Mouse (Mus musculus) hindbrain, embryonic 16.5 days (tissue): ENCODE results near the gene Gm20498. TPM values are rescaled to one million over a fixed set of nuclear protein-coding genes. Genes with fewer than 3 reads are reported as not detected.
"Not testable (repeated sequence)": the region's sequence is repeated elsewhere in the genome, so short reads cannot be mapped to it uniquely, and the experiment has no call there.

Experiments used
- ATAC-seq: fragments of 200-750 bp; cut with Nextera tagmentation; 2 replicates; pipeline ENCODE4 v1.8.0; 2017; ENCODE audit warnings: moderate TSS enrichment, moderate library complexity
- H3K27ac ChIP-seq: fragments of 300-500 bp; sonication (generic); 2 replicates; pipeline ENCODE4 v1.5.1; 2014; ENCODE audit warnings: low read depth, mild to moderate bottlenecking, control low read depth, low read length, moderate library complexity
- H3K27me3 ChIP-seq: fragments of 300-500 bp; sonication (generic); replicated peaks from 2 replicates; pipeline ENCODE4 v1.6.1; 2014; ENCODE audit warnings: low read length; ENCODE audit not compliant: control insufficient read depth, insufficient read depth
- H3K36me3 ChIP-seq: fragments of 300-500 bp; sonication (generic); 2 replicates; pipeline ENCODE4 v1.6.1; 2014; ENCODE audit warnings: mild to moderate bottlenecking, low read length, moderate library complexity, mixed read lengths; ENCODE audit not compliant: control insufficient read depth, insufficient read depth
- H3K4me1 ChIP-seq: fragments of 300-500 bp; sonication (generic); 2 replicates; pipeline ENCODE4 v1.6.1; 2014; ENCODE audit warnings: low read depth, low read length; ENCODE audit not compliant: control insufficient read depth, insufficient read depth
- H3K4me2 ChIP-seq: fragments of 300-500 bp; sonication (generic); 2 replicates; pipeline ENCODE4 v1.6.1; 2014; ENCODE audit warnings: mild to moderate bottlenecking, low read length, control low read depth, moderate library complexity
- H3K4me3 ChIP-seq: fragments of 300-500 bp; sonication (generic); 2 replicates; pipeline ENCODE4 v1.5.1; 2014; ENCODE audit warnings: mild to moderate bottlenecking, low read length, control low read depth, moderate library complexity
- H3K9ac ChIP-seq: fragments of 300-500 bp; sonication (generic); 2 replicates; pipeline ENCODE4 v1.6.1; 2014; ENCODE audit warnings: low read depth, mild to moderate bottlenecking, control low read depth, low read length, moderate library complexity
- H3K9me3 ChIP-seq: fragments of 300-500 bp; sonication (generic); 2 replicates; pipeline ENCODE4 v1.6.1; 2014; ENCODE audit warnings: mild to moderate bottlenecking, low read length, moderate library complexity; ENCODE audit not compliant: control insufficient read depth
- WGBS: fragments of 180-500 bp; shearing (Covaris S2); extraction: QIAGEN DNeasy Blood & Tissue Kit; methylation state at CpG from one replicate; pipeline ENCODE4 v1.1.7; 2014; 5-methylcytosine and 5-hydroxymethylcytosine counted together
- polyA plus RNA-seq: library from polyadenylated mRNA; unstranded; fragments of >200 nt; fragmentation: Nextera tagmentation; extraction: Ambion mirVana; gene quantifications from 2 replicates; pipeline ENCODE4 v1.2.1, GENCODE M21; 2015

Gene Gm20498
- 42.5 and 44.7 TPM in 2 replicates for polyA plus RNA-seq

DNA sequence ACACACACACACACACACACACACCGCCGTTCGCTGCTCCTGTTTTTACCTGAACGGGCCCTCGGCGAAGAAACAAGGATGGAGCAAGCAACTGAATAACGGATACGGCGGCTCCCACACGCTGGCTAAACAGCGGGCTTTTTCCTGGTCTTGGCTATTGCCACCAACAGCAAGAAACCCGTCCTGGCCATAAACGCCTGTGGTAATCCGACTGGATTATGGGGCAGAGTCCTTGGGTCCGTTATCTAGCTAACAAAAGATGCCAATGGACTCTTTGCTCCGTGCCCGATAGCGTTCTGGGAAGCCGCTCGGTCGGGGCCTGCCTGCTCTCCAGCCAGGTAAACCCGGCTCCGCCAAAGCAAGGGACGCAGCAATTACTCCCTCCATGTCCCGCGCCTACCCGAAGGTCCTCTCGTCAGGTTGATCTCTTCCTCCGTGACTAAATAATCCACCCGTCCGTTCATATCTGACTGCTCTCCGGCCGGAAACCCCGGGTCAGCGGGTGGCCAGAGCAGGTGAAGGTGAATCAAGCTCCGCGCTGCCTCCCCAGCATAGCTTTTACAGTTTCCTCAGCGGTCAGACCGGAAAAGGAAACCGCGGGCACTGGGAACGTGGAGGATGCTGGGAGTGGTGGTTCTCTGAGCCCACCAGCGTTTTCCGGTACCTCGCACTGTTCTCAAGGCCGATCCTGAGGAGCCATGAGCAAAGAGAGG, at the start of gene Gm20498, which contains the start of gene Synj2bp:
Gene Gm20498, minus strand, starts transcription at position 590 of the 713 bp plus-strand sequence.
Gene Synj2bp, minus strand, starts transcription at position 596 of the 713 bp plus-strand sequence.
- peak within 1 kb of the TSS; percentile 90 for H3K4me3 ChIP-seq
- no peaks in the 10 kb centered on the region for H3K27me3 ChIP-seq
- peak within 1 kb of the TSS; percentile 71 for H3K4me2 ChIP-seq
- peak within 1 kb of the TSS; percentile 90 for H3K9ac ChIP-seq
- no peaks in the 10 kb centered on the region for H3K36me3 ChIP-seq
- no peaks in the 10 kb centered on the region for H3K9me3 ChIP-seq
- H3K27ac ChIP-seq, result peak within 1 kb of the TSS; percentile 86
- under 1% methylated on average over 46 of the region's 46 CpGs for WGBS
- peak; percentile 97 for ATAC-seq
- peaks cover 12% of the 10 kb centered on the region for H3K4me1 ChIP-seq

GRCm38 (mm10) chr12:81568374-81568773, 35.7 kb upstream of the Gm20498 start, which contains the start of gene Adam21:
Gene Adam21, minus strand, starts transcription at chr12:81568474.
- Histone ChIP-seq H3K4me1 (no peaks in the 10 kb centered on the region), H3K27ac (no peak within 1 kb of the TSS), H3K27me3 (no peaks in the 10 kb centered on the region), H3K9me3 (no peaks in the 10 kb centered on the region), H3K4me2 (no peak within 1 kb of the TSS), H3K36me3 (peaks cover 9% of the 10 kb centered on the region; the same call in 1 of the 2 replicates), H3K9ac (no peak within 1 kb of the TSS), H3K4me3 (no peak within 1 kb of the TSS)
- WGBS, result 88% methylated on average over 1 of the region's 1 CpGs
- no peak for ATAC-seq

- ATAC-seq, result no peak
- no peak overlapping the region for H3K27ac ChIP-seq
- no peak overlapping the region for H3K9ac ChIP-seq
- 77% methylated on average over 5 of the region's 5 CpGs for WGBS
- no peaks in the 10 kb centered on the region for H3K9me3 ChIP-seq
- H3K4me1 ChIP-seq, result no peaks in the 10 kb centered on the region
- peaks cover 8% of the 10 kb centered on the region; the same call in 1 of the 2 replicates for H3K36me3 ChIP-seq
- H3K27me3 ChIP-seq, result no peaks in the 10 kb centered on the region
- no peak overlapping the region for H3K4me2 ChIP-seq
- H3K4me3 ChIP-seq, result no peak overlapping the region
Measured at GRCm38 (mm10) chr12:81567931-81568330, 35.2 kb upstream of the Gm20498 start.

- ATAC-seq, result no peak
- Histone ChIP-seq H3K27ac (no peak overlapping the region), H3K9me3 (no peaks in the 10 kb centered on the region), H3K36me3 (0 out of 2 replicates have a peak, but pooled peaks cover 2% of the 10 kb centered on the region), H3K4me3 (no peak overlapping the region), H3K4me1 (no peaks in the 10 kb centered on the region), H3K27me3 (no peaks in the 10 kb centered on the region), H3K9ac (no peak overlapping the region), H3K4me2 (no peak overlapping the region)
- 98% methylated on average over 3 of the region's 3 CpGs for WGBS
Measured at GRCm38 (mm10) chr12:81564173-81564572, 31.5 kb upstream of the Gm20498 start.

- no peak overlapping the region for H3K4me3 ChIP-seq
- 85% methylated on average over 3 of the region's 3 CpGs for WGBS
- no peak overlapping the region for H3K4me2 ChIP-seq
- H3K4me1 ChIP-seq, result no peaks in the 10 kb centered on the region
- H3K36me3 ChIP-seq, result no peaks in the 10 kb centered on the region
- no peak overlapping the region for H3K9ac ChIP-seq
- no peaks in the 10 kb centered on the region for H3K9me3 ChIP-seq
- H3K27me3 ChIP-seq, result no peaks in the 10 kb centered on the region
- no peak for ATAC-seq
- no peak overlapping the region for H3K27ac ChIP-seq
Measured at GRCm38 (mm10) chr12:81549286-81549685, 16.6 kb upstream of the Gm20498 start.

DNA sequence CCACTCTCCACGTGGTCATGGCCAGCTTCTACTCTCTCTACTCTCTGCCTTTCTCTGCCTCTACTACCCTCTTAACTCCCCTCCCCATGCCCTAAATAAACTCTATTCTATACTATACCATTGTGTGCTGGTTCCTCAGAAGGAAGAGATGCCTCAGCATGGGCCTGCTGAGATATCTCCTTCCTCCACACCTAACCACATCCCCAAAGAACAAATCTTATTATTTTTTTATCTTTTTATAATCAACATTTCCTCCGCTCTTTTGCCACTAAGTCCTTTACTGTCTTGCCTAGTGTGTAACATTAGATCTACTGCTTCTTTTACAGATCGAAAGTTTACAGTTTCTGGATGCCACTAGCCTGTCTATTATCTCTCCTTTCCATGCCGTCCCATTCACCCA, 14.5 kb upstream of the Gm20498 start:
- ATAC-seq, result no peak
- 67% methylated on average over 4 of the region's 4 CpGs for WGBS
- Histone ChIP-seq H3K36me3 (no peaks in the 10 kb centered on the region), H3K4me1 (no peaks in the 10 kb centered on the region), H3K9ac (no peak overlapping the region), H3K9me3 (no peaks in the 10 kb centered on the region), H3K27me3 (no peaks in the 10 kb centered on the region), H3K4me2 (no peak overlapping the region), H3K4me3 (no peak overlapping the region), H3K27ac (no peak overlapping the region)

- Histone ChIP-seq H3K4me3 (peak overlapping the region; percentile 90), H3K4me2 (peak overlapping the region; percentile 71), H3K9ac (peak overlapping the region; percentile 90), H3K27ac (peak overlapping the region; percentile 86), H3K36me3 (no peaks in the 10 kb centered on the region), H3K27me3 (no peaks in the 10 kb centered on the region), H3K9me3 (no peaks in the 10 kb centered on the region), H3K4me1 (peaks cover 12% of the 10 kb centered on the region)
- ATAC-seq, result no peak; the same call in 1 of the 2 replicates
- 28% methylated on average over 4 of the region's 4 CpGs for WGBS
Measured at GRCm38 (mm10) chr12:81533029-81533419, 319 bp upstream of the Gm20498 start.

DNA sequence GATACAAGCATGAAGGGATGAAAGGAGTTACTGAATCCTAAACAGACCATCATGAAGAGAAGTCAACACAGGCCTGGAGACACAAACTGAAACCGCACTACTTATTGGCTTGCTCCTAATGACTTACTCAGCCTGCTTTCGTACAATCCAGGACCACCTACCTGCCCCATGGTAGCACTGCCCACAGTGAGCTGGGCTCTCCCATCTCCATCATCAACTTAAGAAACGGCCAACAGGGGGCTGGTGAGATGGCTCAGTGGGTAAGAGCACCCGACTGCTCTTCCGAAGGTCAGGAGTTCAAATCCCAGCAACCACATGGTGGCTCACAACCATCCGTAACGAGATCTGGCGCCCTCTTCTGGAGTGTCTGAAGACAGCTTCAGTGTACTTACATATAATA, 2.1 kb downstream of the Gm20498 start:
- H3K9me3 ChIP-seq, H3K36me3 ChIP-seq, H3K27ac ChIP-seq, ATAC-seq, H3K4me3 ChIP-seq, H3K27me3 ChIP-seq, H3K9ac ChIP-seq: not testable (repeated sequence)
- WGBS, result 89% methylated on average over 5 of the region's 8 CpGs
- Histone ChIP-seq H3K4me1 (peaks cover 12% of the 10 kb centered on the region), H3K4me2 (peak overlapping the region; percentile 27; the same call in 1 of the 2 replicates)

GRCm38 (mm10) chr12:81496906-81497305, 35.8 kb downstream of the Gm20498 start:
- not testable (repeated sequence) for H3K4me1 ChIP-seq, H3K4me2 ChIP-seq, H3K9me3 ChIP-seq, H3K27ac ChIP-seq, H3K36me3 ChIP-seq, ATAC-seq, H3K27me3 ChIP-seq, H3K4me3 ChIP-seq, H3K9ac ChIP-seq
- 95% methylated on average over 9 of the region's 9 CpGs for WGBS
